Mouse (Mus musculus) c-Kit-positive CD71-positive TER-119-negative erythroid progenitor cells, embryonic 14.5 days (primary cell): Measurements from ENCODE around the gene Gm5244.
A peak's percentile ranks its signal among the peaks of the same experiment; 100 is the strongest.

Source experiments
- DNase-seq: peaks from one replicate; pipeline ENCODE4 v3.0.0-alpha.2; 2013; ENCODE audit warnings: low read depth

Gm5244 gene

DNA sequence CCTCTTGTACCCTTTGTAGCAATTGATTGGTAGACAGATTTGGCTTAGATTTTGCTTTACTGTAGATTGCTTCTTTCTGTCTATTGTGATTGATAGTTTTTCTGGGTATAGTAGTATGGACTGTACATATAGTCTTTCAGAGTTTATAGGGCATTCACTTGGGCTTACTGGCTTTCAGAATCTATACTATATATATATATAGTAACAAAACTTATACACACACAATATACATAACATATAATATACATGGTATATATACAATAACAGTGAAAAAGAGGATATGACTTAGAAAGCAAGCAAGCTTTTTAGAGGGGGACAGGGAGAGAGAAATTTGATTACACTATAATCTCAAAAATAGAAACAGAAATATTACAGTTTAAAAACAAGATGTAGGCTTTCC, at the start of gene Gm5244:
Gene Gm5244, plus strand, starts transcription at position 301 of the 400 bp plus-strand sequence.
- no peak for DNase-seq

GRCm38 (mm10) chr19:12797071-12797470, 49.4 kb upstream of the Gm5244 start:
- peak; percentile 39 for DNase-seq

- no peak for DNase-seq
These were observed 48.1 kb upstream of the Gm5244 start for GRCm38 (mm10) chr19:12798404-12798803.

GRCm38 (mm10) chr19:12799081-12799480, 47.4 kb upstream of the Gm5244 start:
- no peak for DNase-seq

DNA sequence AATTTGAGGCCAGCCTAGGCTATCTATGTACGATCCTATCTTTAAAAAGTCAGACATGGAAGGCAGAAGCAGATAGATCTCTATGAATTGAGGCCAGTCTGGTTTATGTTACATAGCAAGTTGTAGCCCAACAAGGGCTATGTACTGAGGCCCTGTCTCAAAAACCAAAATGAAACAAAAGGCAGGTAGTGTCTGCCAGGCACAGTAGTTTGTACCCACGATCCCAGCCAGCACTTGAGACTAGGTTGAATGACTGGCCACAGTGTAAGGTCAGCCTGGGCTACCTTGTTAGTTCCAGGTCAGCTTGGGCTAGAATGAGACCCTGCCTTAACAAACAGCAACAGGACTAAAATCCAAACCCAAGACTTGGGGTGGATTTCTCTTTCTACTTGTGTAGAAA, 45.9 kb upstream of the Gm5244 start:
- DNase-seq = no peak

DNA sequence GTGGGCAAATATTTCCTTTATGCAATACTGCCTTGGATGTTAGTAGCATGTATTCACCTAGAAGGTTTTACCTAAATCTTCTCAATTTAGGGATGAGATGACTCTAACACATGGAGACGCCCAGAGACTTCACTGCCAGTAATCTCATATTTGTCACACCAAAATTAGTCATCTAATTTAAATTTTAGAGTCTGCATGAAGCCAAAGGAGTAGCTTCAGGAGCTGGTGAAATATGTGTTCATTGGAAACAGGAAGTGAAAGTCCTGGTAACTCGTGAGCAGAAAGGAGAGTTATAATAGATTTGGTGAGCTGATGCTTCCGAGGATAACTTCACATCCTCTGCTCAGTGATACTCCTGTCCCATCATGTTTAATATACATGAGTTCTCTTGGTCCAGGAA, 45.4 kb upstream of the Gm5244 start:
- no peak for DNase-seq

DNA sequence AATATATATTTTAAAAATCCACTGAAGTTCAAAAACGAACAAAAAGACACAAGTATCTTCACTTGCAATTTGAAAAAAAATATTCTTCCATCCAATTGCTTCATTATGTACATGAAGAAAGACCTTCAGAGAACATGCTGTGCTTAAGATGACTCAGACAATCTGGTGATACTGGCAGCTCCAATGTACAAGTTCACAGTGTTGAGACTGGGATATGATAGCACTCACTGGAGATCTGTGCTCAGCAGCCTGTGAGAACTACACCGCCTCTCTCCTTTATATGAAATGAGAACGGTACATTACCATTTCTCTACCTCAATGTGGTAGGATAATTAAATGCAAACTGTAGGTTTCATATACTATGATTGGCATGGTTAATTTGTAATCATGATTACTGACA, 43.7 kb upstream of the Gm5244 start:
- no peak for DNase-seq

DNA sequence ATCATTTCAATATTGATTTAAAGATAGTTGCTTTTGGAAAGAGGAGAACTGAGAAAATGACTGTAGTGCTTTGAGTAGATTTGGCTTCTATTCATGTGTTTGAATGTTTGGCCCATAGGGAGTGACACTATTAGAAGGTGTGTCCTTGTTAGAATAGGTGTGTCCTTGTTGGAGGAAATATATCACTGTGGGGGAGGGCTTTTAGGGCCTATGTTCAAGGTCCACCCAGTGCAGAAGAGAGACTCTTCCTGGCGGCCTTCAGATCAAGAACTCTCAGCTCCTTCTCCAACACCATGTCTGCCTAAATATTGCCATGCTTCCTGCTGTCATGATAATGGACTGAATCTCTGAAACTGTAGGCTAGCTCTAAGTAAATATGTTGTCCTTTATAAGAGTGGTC, 42.2 kb upstream of the Gm5244 start:
- DNase-seq = no peak

DNA sequence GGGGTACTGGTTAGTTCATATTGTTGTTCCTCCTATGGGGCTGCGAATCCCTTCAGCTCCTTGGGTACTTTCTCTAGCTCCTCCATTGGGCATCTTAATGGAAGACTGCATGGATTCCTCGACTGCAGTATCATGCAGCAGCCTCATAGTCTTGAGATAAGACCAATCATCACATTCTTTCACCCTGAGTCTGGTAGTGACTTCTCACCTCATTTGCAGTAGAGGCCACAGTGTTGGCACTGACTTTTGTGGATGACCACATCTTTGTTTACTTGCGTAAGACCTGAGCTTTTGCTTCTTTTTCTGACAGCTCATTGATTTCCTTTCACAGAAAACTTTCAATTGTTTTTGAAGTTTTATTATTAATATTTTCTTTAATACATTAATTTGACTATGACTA, 40.8 kb upstream of the Gm5244 start:
- DNase-seq = no peak

DNA sequence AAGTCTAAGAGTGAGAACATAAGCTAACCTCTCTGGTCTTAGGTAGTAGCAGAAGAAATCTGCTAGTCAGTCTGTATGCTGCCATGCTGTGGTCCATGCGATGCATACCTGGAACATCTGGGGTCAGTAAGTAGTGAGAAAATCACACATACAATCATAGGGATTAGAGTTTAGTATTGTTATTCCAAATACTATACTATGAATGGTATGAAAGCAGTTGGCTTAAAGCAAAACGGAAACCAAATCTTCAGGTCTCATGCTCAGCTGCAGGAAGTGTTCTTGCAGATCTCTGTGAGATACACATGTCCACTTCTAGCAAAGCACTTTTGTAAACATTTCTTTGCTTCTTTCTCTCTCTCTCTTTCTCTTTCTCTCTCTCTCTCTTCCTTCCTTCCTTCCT, 40.3 kb upstream of the Gm5244 start:
- DNase-seq = no peak

GRCm38 (mm10) chr19:12812644-12813364, 33.7 kb upstream of the Gm5244 start:
- no peak for DNase-seq

DNA sequence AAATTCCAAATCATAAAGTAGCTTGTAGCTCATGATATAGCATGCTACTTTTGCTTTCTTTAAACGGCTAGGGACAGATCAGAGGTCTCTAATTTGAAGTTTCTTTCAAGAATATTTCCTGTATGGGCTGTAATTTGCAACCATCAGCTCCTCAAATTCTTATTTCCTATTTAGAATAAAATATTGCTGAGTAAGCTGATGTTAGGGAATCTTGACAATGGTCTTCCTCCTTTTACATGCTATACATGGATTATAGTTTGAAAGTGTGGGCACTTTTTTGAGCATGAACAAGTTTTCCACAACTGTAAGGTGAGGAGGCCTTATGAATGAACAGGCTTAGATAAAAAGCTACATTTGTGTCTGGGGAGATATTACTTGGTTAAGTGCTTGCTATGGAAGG, 32.6 kb upstream of the Gm5244 start:
- DNase-seq = no peak

- no peak for DNase-seq
These were observed 28.0 kb upstream of the Gm5244 start for GRCm38 (mm10) chr19:12818507-12818906.

- peak; percentile 48 for DNase-seq
These were observed 26.1 kb upstream of the Gm5244 start for GRCm38 (mm10) chr19:12820383-12820782.

- no peak for DNase-seq
These were observed 21.9 kb upstream of the Gm5244 start for GRCm38 (mm10) chr19:12824549-12824948.

- no peak for DNase-seq
These were observed 15.6 kb upstream of the Gm5244 start for GRCm38 (mm10) chr19:12830823-12831430.

DNA sequence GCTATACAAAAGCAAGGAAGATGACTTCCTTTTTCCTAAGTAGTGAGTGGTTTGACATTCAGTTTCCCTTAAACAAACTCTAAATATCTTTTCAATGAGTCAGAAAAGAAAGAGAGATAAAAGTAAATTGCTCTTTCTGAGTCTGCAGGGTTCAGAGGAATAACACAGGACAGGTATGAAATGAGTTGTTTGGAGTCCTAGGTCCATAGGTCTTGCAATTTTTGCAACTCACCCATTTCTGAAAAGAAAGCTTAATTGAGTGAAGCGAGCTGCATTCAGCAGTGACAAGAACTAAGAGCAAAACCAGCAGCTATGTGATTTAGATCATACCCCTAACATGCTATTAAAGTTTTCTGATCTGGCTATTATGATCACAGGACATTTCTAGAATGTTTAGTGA, 14.9 kb upstream of the Gm5244 start:
- no peak for DNase-seq

GRCm38 (mm10) chr19:12833625-12834024, 12.9 kb upstream of the Gm5244 start:
- DNase-seq = peak; percentile 39

GRCm38 (mm10) chr19:12838507-12838906, 8.0 kb upstream of the Gm5244 start:
- no peak for DNase-seq

GRCm38 (mm10) chr19:12856983-12857382, 10.5 kb downstream of the Gm5244 start, which contains the start of gene Olfr1444:
Gene Olfr1444 (plus strand): TSS chr19:12857283.
- DNase-seq = no peak

- no peak for DNase-seq
These were observed 37.1 kb downstream of the Gm5244 start, which contains the start of gene Olfr1445 for GRCm38 (mm10) chr19:12883555-12883954. Gene Olfr1445 (plus strand): TSS chr19:12883855.

GRCm38 (mm10) chr19:12893424-12893823, 46.9 kb downstream of the Gm5244 start, which contains the start of gene Olfr1446:
Gene Olfr1446 (minus strand): TSS chr19:12893524.
- no peak for DNase-seq
